Mouse (Mus musculus): ENCODE data around the gene Eif2b2.

DNA sequence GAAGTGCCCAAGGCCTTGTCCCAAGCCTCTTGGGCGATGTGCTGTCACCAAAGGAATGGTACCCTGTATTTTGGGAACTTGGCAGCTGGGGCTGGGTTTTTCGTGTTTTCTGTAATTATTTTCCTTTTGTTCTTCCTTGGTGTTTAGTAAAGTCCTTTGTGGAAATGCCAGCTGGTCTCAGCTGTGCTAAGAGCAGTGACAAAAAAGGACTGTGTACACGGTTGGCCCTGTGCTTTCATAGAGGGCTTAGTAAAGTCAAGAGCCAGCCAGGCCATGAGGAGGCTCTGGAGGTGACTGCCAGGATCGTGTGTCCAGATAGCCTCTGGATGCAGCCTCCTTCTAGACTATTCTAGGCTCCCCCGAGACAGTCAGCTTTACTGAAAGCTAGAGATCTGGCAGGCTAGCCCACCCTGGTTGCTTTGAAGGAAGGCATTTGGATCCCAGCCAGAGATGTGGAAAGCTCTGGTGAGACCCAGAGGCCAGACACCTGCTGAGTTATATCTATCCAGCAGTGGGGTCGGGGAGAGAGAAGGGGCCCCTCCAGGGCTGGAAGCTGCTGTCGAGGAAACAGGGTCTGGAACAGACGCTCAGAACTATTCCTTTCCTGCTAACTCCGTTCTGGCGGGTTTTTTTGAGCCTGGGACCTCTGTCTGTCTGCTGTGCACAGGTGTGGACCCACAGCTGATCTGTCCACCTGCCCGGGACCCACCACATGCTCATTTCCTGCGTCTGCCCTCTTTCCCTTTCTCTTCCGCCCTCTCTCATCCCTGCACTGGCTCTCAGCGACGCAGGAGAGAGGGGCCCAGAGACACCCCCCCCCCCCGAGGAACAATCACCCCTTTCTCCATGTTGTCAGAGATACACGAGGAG lies 37.6 kb upstream of the Eif2b2 start:
- TF ChIP-seq CTCF (IDR thresholded peaks at IDR 0.05; ENCODE audit: low read depth, low read length), result no peak
- no peak for TF ChIP-seq POLR2A (IDR thresholded peaks at IDR 0.05; ENCODE audit: insufficient read depth, low read length)
- TF ChIP-seq EP300 (IDR thresholded peaks at IDR 0.05; ENCODE audit: insufficient read depth, low read depth, low read length), result no peak

Measured in ES-Bruce4 (cell line).